Mouse (Mus musculus): ENCODE measurements around the gene Rpl18. TPM values are rescaled to one million over a fixed set of nuclear protein-coding genes. Genes with fewer than 3 reads are reported as not detected.

Rpl18 gene
- polyA plus RNA-seq, 1 experiment from 2014 or later, result 538 TPM

DNA sequence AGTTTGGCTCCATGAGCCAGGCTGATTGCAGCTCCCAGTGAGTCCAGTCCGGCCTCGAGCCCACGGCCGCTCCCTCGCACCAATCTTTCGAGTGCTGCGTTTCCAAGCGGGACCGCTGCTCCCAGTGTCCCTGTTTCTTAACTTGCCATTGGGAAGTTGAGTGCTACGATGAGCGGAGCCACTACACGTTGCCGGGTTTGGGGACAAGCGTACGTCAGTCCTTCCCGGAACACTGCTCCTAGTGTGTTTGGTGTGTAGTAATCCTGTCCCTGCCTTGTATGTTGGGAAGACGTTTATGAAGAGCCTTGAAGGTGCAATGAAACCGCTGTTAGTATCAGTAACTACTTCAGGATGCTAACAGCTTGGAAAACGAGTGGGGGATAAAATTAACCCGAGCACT lies 3.1 kb downstream of the Rpl18 start:
- Histone ChIP-seq H3K4me2 (peak overlapping the region; percentile 83), H3K4me3 (peak overlapping the region; percentile 65), H3K27me3 (replicated peaks) (no peaks in the 10 kb centered on the region), H3K9me3 (no peaks in the 10 kb centered on the region), H3K9ac (peak overlapping the region; percentile 73), H3K4me1 (peaks cover 45% of the 10 kb centered on the region), H3K27ac (peak overlapping the region; percentile 88), H3K36me3 (replicated peaks) (peaks cover 21% of the 10 kb centered on the region)
- no peak for ATAC-seq (replicated peaks)
- WGBS, result under 1% methylated on average over 20 of the region's 20 CpGs

DNA sequence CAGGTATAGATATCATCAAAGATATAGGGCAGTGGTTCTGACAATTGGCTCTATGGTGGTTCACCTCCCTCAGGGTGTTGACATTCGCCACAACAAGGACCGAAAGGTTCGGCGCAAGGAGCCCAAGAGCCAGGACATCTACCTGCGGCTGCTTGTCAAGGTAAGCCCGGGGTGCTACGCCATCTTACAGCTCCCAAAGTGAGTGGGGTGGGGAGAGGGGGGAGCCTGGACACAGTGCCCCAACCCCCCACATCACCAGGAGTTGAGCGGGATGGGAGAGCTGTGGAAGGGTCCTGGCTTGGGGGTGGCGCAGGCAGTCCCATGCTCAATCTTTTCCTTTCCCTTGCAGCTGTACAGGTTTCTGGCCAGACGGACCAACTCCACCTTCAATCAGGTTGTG lies 3.9 kb downstream of the Rpl18 start:
- ATAC-seq (replicated peaks), result no peak
- H3K36me3 ChIP-seq (replicated peaks), result peaks cover 27% of the 10 kb centered on the region
- peak overlapping the region; percentile 65 for H3K4me3 ChIP-seq
- no peaks in the 10 kb centered on the region for H3K9me3 ChIP-seq
- H3K4me1 ChIP-seq, result peaks cover 43% of the 10 kb centered on the region
- H3K9ac ChIP-seq, result peak overlapping the region; percentile 73
- WGBS, result 86% methylated on average over 10 of the region's 10 CpGs
- no peaks in the 10 kb centered on the region for H3K27me3 ChIP-seq (replicated peaks)
- H3K4me2 ChIP-seq, result peak overlapping the region; percentile 83
- no peak overlapping the region for H3K27ac ChIP-seq

DNA sequence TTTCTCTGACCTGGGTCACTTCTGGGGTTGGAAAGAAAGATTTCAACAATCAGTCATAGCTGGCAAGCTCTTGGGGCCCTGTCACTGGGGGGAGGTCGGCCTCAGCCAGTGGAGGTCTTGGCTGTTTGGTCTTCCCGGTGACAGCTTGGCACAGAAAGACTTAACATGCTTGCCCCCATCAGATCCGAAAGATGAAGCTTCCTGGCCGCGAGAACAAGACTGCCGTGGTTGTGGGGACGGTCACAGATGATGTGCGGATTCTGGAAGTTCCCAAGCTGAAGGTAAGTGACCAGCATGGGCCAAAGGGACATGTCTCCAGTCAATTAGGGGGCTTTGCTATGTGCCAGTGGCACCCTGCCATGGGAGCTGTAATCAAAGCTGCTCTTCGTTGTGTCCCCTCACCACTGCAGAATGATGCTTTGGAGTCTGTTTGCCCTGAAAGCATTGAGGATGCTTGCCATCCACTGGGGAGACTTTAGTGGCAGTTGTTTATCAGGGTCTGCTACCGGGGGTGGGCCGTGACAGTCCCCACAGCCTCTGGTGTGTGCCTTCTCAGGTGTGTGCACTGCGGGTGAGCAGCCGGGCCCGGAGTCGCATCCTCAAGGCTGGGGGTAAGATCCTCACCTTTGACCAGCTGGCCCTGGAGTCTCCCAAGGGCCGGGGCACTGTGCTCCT lies 4.6 kb downstream of the Rpl18 start:
- peak overlapping the region; percentile 83; the same call in 1 of the 2 replicates for H3K4me2 ChIP-seq
- no peak for ATAC-seq (replicated peaks)
- H3K4me3 ChIP-seq, result no peak overlapping the region
- 89% methylated on average over 16 of the region's 16 CpGs for WGBS
- H3K9me3 ChIP-seq, result no peaks in the 10 kb centered on the region
- H3K9ac ChIP-seq, result no peak overlapping the region; the same call in 1 of the 2 replicates
- peaks cover 37% of the 10 kb centered on the region for H3K4me1 ChIP-seq
- H3K27ac ChIP-seq, result no peak overlapping the region
- H3K27me3 ChIP-seq (replicated peaks), result no peaks in the 10 kb centered on the region
- H3K36me3 ChIP-seq (replicated peaks), result peaks cover 27% of the 10 kb centered on the region

DNA sequence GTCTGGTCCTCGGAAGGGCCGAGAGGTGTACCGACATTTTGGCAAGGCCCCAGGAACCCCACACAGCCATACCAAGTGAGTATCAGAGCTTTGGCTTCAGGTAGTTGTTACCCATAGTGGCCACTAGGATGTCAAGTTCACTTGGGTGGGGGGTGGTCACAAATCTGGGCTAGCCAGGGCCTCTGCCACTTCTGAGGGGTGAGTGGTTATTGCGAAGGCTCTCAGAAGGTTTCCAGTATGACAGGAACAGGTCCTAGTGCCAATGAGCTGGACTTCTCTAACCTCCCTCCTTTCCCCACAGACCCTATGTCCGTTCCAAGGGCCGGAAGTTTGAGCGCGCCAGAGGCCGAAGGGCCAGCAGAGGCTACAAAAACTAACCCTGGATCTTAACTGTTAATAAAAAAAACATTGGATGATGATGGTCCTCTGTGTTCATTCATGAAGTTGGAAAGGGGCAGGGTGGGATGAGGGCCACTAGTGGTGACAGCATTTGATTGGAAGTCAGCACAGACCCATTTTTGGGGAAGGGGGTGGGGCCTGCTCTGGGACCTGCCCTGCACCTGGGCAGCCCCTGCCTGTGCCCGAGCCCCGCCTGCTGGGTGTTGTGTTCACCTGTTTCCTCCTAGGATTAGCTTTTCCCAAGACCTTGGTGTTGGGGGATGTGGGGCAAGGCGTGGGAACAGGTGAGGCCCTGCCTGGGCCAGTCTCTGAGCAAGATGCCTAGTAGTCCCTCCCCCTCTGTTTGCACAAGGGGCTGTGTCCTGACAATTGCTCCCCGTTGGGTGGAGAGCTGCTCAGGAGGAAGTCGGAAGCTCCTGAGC lies 5.4 kb downstream of the Rpl18 start, which contains the start of gene Fam83e:
TSS of gene Fam83e (plus strand) at position 800 of the 821 bp plus-strand sequence.
- H3K4me3 ChIP-seq, result no peak within 1 kb of the TSS
- H3K9me3 ChIP-seq, result no peaks in the 10 kb centered on the region
- no peak within 1 kb of the TSS for H3K4me2 ChIP-seq
- H3K27ac ChIP-seq, result no peak within 1 kb of the TSS
- H3K36me3 ChIP-seq (replicated peaks), result peaks cover 27% of the 10 kb centered on the region
- WGBS, result 87% methylated on average over 14 of the region's 14 CpGs
- ATAC-seq (replicated peaks), result no peak
- H3K9ac ChIP-seq, result no peak within 1 kb of the TSS
- H3K27me3 ChIP-seq (replicated peaks), result no peaks in the 10 kb centered on the region
- peaks cover 33% of the 10 kb centered on the region for H3K4me1 ChIP-seq

DNA sequence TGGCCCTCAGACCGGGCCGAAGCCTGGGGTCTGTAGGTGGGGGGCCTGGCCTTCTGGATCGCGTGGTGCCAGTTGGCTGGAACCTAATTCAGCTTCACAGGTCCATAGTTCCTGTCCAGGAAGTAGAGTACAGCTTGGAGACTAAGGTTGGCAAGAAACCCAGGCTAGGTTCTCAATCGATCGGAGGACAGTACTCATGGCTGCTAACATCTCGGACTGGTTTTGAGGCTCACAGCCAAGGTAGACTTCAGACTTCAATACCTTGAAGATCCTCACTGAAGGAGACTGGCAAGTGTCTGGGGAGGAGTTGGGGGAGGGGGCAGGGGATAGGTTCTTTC lies 5.9 kb downstream of the Rpl18 start:
- Histone ChIP-seq H3K27me3 (replicated peaks) (no peaks in the 10 kb centered on the region), H3K4me1 (peaks cover 27% of the 10 kb centered on the region), H3K9ac (no peak overlapping the region), H3K27ac (no peak overlapping the region), H3K9me3 (no peaks in the 10 kb centered on the region), H3K4me2 (no peak overlapping the region), H3K4me3 (no peak overlapping the region), H3K36me3 (replicated peaks) (peaks cover 27% of the 10 kb centered on the region)
- ATAC-seq (replicated peaks), result no peak
- 82% methylated on average over 7 of the region's 7 CpGs for WGBS

DNA sequence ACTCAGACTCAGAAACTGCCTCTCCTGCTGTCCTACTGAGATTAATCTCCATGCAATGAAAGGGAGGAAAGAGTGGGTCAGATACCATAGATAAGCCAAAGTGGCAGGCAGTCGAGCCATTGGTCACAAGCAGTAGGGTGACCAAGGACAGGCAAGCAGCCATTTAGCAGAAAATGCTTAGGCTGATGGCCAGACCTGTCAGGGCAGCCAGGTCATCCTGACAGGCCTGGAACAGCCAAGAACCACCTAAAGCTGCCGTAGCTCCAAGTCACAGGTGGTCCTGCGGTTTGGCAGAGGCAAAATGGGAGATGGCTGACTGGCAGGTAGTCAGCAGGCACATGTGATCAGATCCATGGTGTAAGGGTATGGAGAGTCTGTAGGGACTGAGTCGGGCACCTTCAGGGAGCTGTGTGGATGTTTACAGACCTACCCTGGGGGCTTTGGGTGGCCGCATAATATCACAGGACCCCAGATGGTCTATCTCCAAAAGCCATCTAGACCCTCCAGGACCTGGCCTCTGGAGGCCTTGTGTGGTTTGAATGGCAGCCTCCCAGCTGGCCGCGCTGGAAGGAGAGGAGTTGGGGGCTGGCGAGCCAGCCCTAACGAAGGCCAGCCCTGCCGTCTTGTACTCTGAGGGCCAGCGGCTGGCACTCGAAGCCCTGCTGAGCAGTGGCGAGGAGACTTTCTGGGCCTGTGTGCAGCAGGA lies 6.5 kb downstream of the Rpl18 start:
- H3K4me2 ChIP-seq, result no peak overlapping the region
- H3K9me3 ChIP-seq, result no peaks in the 10 kb centered on the region
- H3K4me3 ChIP-seq, result no peak overlapping the region
- no peak overlapping the region for H3K9ac ChIP-seq
- WGBS, result 64% methylated on average over 13 of the region's 13 CpGs
- H3K4me1 ChIP-seq, result peaks cover 21% of the 10 kb centered on the region
- peaks cover 27% of the 10 kb centered on the region for H3K36me3 ChIP-seq (replicated peaks)
- H3K27me3 ChIP-seq (replicated peaks), result no peaks in the 10 kb centered on the region
- H3K27ac ChIP-seq, result no peak overlapping the region
- ATAC-seq (replicated peaks), result no peak

DNA sequence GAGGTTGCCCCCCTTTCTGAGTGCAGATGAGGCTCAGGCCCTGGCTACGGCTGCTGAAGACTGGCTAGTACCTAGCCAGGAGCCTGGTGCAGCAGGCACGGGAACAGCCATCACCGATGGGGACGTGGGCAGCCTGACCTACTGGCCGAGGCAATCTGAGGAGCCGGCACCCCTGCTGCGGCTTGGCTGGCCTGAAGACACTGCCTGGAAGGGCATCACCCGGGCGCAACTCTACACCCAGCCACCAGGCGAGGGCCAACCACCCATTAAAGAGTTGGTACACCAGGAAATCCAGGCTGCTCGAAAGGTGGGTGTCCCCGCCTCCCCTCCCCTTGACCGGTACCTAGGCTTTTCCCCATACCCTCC lies 7.1 kb downstream of the Rpl18 start:
- no peaks in the 10 kb centered on the region for H3K9me3 ChIP-seq
- H3K36me3 ChIP-seq (replicated peaks), result peaks cover 27% of the 10 kb centered on the region
- no peak overlapping the region for H3K9ac ChIP-seq
- no peak for ATAC-seq (replicated peaks)
- H3K27me3 ChIP-seq (replicated peaks), result no peaks in the 10 kb centered on the region
- WGBS, result 86% methylated on average over 13 of the region's 13 CpGs
- peaks cover 16% of the 10 kb centered on the region for H3K4me1 ChIP-seq
- no peak overlapping the region for H3K27ac ChIP-seq
- no peak overlapping the region for H3K4me3 ChIP-seq
- H3K4me2 ChIP-seq, result no peak overlapping the region

DNA sequence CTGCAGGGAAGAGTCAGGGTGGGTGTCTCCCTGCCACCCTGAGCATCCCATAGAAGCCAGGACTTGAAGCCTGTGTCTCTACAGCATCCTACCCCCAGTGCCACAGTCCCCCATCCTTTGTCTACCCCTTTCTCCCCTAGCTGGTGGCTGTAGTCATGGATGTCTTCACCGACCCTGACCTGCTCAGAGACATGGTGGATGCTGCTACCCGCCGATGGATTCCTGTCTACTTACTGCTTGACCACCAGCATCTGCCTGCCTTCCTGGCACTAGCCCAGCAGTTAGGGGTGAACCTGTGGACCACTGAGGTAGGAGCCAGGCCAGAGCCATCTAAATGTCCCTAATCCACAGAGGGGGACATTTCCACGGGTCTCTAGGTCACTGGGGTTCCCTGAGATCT lies 8.0 kb downstream of the Rpl18 start:
- WGBS, result 91% methylated on average over 4 of the region's 4 CpGs
- no peak for ATAC-seq (replicated peaks)
- no peak overlapping the region for H3K4me2 ChIP-seq
- no peaks in the 10 kb centered on the region for H3K9me3 ChIP-seq
- no peak overlapping the region for H3K4me3 ChIP-seq
- no peak overlapping the region for H3K27ac ChIP-seq
- H3K9ac ChIP-seq, result no peak overlapping the region
- H3K27me3 ChIP-seq (replicated peaks), result no peaks in the 10 kb centered on the region
- peaks cover 15% of the 10 kb centered on the region for H3K4me1 ChIP-seq
- H3K36me3 ChIP-seq (replicated peaks), result peaks cover 27% of the 10 kb centered on the region

DNA sequence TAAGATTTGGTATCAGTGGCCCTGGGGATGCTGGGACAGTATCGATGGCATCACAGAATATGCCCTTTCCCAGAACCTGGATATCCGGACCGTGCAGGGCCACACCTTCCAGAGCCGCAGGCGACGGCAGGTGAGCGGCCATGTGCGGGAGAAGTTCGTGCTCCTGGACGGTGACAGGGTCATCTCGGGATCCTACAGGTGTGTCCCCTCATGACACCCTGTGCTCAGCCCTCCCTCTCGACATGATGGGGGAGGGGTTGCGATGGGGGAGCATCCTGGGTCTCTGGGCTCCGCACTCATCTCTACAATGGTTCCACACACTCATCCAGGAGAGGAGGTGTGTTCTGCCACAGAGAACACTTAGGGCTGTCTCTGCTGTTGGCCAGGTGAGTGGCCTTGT lies 8.5 kb downstream of the Rpl18 start:
- no peak for ATAC-seq (replicated peaks)

DNA sequence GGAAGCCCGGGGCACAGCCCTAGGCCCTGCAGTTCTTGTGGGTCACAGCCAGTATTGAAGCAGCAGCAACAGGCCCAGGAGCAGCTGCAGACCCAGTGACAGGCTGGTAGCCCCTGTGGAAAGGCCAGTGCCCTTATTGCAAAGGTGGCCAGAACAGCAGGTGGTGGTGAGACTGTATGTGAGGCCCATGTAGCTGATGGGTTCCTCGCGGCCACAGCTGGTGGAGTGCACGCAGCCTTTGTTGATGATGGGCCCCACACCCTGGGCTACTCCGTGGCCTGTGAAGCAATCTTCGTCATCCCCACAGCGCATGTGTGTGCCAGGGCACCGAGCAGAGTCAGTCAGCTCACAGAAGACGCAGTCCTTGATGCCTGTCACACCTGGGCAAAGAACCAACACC lies 9.9 kb downstream of the Rpl18 start:
- no peak overlapping the region for H3K4me2 ChIP-seq
- H3K4me3 ChIP-seq, result no peak overlapping the region
- H3K27ac ChIP-seq, result no peak overlapping the region
- ATAC-seq (replicated peaks), result no peak
- H3K36me3 ChIP-seq (replicated peaks), result peaks cover 20% of the 10 kb centered on the region
- H3K9me3 ChIP-seq, result no peaks in the 10 kb centered on the region
- WGBS, result 91% methylated on average over 9 of the region's 9 CpGs
- no peaks in the 10 kb centered on the region for H3K4me1 ChIP-seq
- no peaks in the 10 kb centered on the region for H3K27me3 ChIP-seq (replicated peaks)
- no peak overlapping the region for H3K9ac ChIP-seq

More for the DNA sequence above, 8.5 kb downstream of the Rpl18 start:
- Histone ChIP-seq H3K4me1 (peaks cover 12% of the 10 kb centered on the region), H3K9ac (no peak overlapping the region), H3K27ac (no peak overlapping the region), H3K4me3 (no peak overlapping the region), H3K27me3 (replicated peaks) (no peaks in the 10 kb centered on the region), H3K36me3 (replicated peaks) (peaks cover 27% of the 10 kb centered on the region), H3K4me2 (no peak overlapping the region), H3K9me3 (no peaks in the 10 kb centered on the region)
- 96% methylated on average over 14 of the region's 14 CpGs for WGBS

DNA sequence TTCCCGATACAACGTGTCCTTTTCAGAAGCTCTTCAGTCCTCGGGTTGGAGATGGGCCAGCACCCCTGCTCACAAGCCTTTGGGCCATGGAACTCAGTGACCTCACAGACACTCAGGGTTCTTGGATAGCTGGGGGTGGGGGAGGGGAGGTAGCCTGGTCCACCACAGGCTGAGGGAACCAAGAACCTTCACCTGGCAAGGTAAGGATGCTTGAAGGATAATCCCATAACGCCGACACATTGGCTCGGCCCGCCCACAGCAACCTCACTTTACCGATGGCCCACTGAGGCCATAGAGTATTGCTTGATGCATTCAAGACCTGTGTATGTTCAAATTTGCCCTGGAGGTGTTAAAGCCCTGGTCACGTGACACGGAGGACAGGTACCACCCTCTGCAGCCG lies 10.5 kb downstream of the Rpl18 start, which contains the start of gene Spaca4:
TSS of gene Spaca4 (minus strand) at position 101 of the 400 bp plus-strand sequence.
- H3K9ac ChIP-seq, result no peak within 1 kb of the TSS
- 94% methylated on average over 11 of the region's 11 CpGs for WGBS
- H3K4me3 ChIP-seq, result no peak within 1 kb of the TSS
- H3K4me1 ChIP-seq, result no peaks in the 10 kb centered on the region
- no peaks in the 10 kb centered on the region for H3K9me3 ChIP-seq
- H3K4me2 ChIP-seq, result no peak within 1 kb of the TSS
- H3K27ac ChIP-seq, result no peak within 1 kb of the TSS
- no peak for ATAC-seq (replicated peaks)
- H3K36me3 ChIP-seq (replicated peaks), result peaks cover 16% of the 10 kb centered on the region
- H3K27me3 ChIP-seq (replicated peaks), result no peaks in the 10 kb centered on the region

DNA sequence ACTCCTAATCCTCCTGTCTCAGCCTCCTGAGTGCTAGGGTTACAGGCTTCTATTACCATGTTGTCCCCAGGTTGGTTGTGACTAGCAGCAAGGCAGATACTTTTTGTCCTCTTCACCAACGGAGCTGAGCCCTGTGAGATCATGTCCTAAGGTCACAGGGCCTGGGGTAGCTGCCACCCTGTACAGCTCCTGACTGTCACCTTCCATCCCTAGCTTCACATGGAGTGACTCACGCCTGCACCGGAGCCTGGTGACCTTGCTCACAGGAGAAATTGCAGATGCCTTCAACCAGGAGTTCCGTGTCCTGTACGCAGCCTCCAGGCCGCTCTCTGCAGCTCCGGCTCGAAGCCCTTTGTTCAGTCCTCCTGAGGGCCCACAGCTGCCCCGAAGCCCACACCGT lies 11.2 kb downstream of the Rpl18 start:
- Histone ChIP-seq H3K9ac (no peak overlapping the region), H3K4me3 (no peak overlapping the region), H3K9me3 (no peaks in the 10 kb centered on the region), H3K27me3 (replicated peaks) (no peaks in the 10 kb centered on the region), H3K4me2 (no peak overlapping the region), H3K27ac (no peak overlapping the region), H3K4me1 (no peaks in the 10 kb centered on the region), H3K36me3 (replicated peaks) (peaks cover 11% of the 10 kb centered on the region; the same call in 1 of the 2 replicates)
- no peak for ATAC-seq (replicated peaks)
- 90% methylated on average over 10 of the region's 10 CpGs for WGBS

Measured in midbrain, embryonic 15.5 days (tissue).